Mouse (Mus musculus) kidney, embryonic 14.5 days (tissue): ENCODE measurements around the gene Mpp3. TPM values are rescaled to one million over a fixed set of nuclear protein-coding genes. Genes with fewer than 3 reads are reported as not detected.
"Not testable (repeated sequence)": the region's sequence is repeated elsewhere in the genome, so short reads cannot be mapped to it uniquely, and the experiment has no call there.

Experiments
- ATAC-seq: fragments of 200-750 bp; cut with Nextera tagmentation; 2 replicates; pipeline ENCODE4 v1.8.0; 2017; ENCODE audit warnings: moderate number of reproducible peaks, mild to moderate bottlenecking, moderate TSS enrichment, moderate library complexity; ENCODE audit not compliant: low FRiP score, low TSS enrichment
- H3K27ac ChIP-seq: fragments of 300-500 bp; sonication (generic); 2 replicates; pipeline ENCODE4 v1.5.1; 2014; ENCODE audit warnings: low read depth, mild to moderate bottlenecking, low read length, moderate library complexity, mixed read lengths
- H3K27me3 ChIP-seq: fragments of 300-500 bp; sonication (generic); 2 replicates; pipeline ENCODE4 v1.6.1; 2014; ENCODE audit warnings: mild to moderate bottlenecking, low read length; ENCODE audit not compliant: control insufficient read depth, insufficient read depth
- H3K36me3 ChIP-seq: fragments of 300-500 bp; sonication (generic); 2 replicates; pipeline ENCODE4 v1.6.1; 2014; ENCODE audit warnings: low read length, mixed read lengths; ENCODE audit not compliant: control insufficient read depth, insufficient read depth
- H3K4me1 ChIP-seq: fragments of 300-500 bp; sonication (generic); 2 replicates; pipeline ENCODE4 v1.6.1; 2014; ENCODE audit warnings: low read length, mixed read lengths; ENCODE audit not compliant: control insufficient read depth, insufficient read depth
- H3K4me2 ChIP-seq: fragments of 300-500 bp; sonication (generic); replicated peaks from 2 replicates; pipeline ENCODE4 v1.6.1; 2014; ENCODE audit warnings: low read depth, mild to moderate bottlenecking, low read length
- H3K4me3 ChIP-seq: fragments of 300-500 bp; sonication (generic); 2 replicates; pipeline ENCODE4 v1.5.1; 2014; ENCODE audit warnings: mild to moderate bottlenecking, low read length
- H3K9ac ChIP-seq: fragments of 300-500 bp; sonication (generic); 2 replicates; pipeline ENCODE4 v1.6.1; 2014; ENCODE audit warnings: low read depth, mild to moderate bottlenecking, low read length, moderate library complexity
- H3K9me3 ChIP-seq: fragments of 300-500 bp; sonication (generic); 2 replicates; pipeline ENCODE4 v1.6.1; 2016; ENCODE audit warnings: low read length; ENCODE audit not compliant: control insufficient read depth
- WGBS: fragments of 180-500 bp; shearing (Covaris S2); extraction: QIAGEN DNeasy Blood & Tissue Kit; methylation state at CpG from one replicate; pipeline ENCODE4 v1.1.7; 2014; 5-methylcytosine and 5-hydroxymethylcytosine counted together
- polyA plus RNA-seq: library from polyadenylated mRNA; unstranded; fragments of >200 nt; fragmentation: Nextera tagmentation; extraction: Ambion mirVana; gene quantifications from 2 replicates; pipeline ENCODE4 v1.2.1, GENCODE M21; 2014

Mpp3 gene
- polyA plus RNA-seq, 1 experiment from 2014 or later, result 8.4 TPM

- Histone ChIP-seq H3K27me3 (no peaks in the 10 kb centered on the region; the same call in 1 of the 2 replicates), H3K36me3 (no peaks in the 10 kb centered on the region), H3K27ac (no peak overlapping the region), H3K9ac (no peak overlapping the region), H3K9me3 (no peaks in the 10 kb centered on the region), H3K4me3 (no peak overlapping the region), H3K4me2 (no peak overlapping the region), H3K4me1 (no peaks in the 10 kb centered on the region)
- ATAC-seq, result no peak
- 91% methylated on average over 7 of the region's 7 CpGs for WGBS
These were observed 32.3 kb downstream of the Mpp3 start for GRCm38 (mm10) chr11:101995938-101996337.

- Histone ChIP-seq H3K27me3 (peaks cover 3% of the 10 kb centered on the region; the same call in 1 of the 2 replicates), H3K27ac (no peak overlapping the region), H3K9me3 (no peaks in the 10 kb centered on the region), H3K4me1 (no peaks in the 10 kb centered on the region), H3K4me3 (no peak overlapping the region), H3K9ac (no peak overlapping the region), H3K4me2 (no peak overlapping the region), H3K36me3 (no peaks in the 10 kb centered on the region)
- no peak for ATAC-seq
- WGBS, result 71% methylated on average over 8 of the region's 8 CpGs
These were observed 34.2 kb downstream of the Mpp3 start for GRCm38 (mm10) chr11:101994100-101994499.

GRCm38 (mm10) chr11:101992411-101992810 is 35.9 kb downstream of the Mpp3 start:
- no peaks in the 10 kb centered on the region for H3K9me3 ChIP-seq
- no peak overlapping the region for H3K4me3 ChIP-seq
- H3K4me2 ChIP-seq, result no peak overlapping the region
- peaks cover 3% of the 10 kb centered on the region; the same call in 1 of the 2 replicates for H3K27me3 ChIP-seq
- no peak overlapping the region for H3K27ac ChIP-seq
- H3K36me3 ChIP-seq, result no peaks in the 10 kb centered on the region
- H3K4me1 ChIP-seq, result no peaks in the 10 kb centered on the region
- WGBS, result 85% methylated on average over 7 of the region's 7 CpGs
- H3K9ac ChIP-seq, result no peak overlapping the region
- ATAC-seq, result no peak

GRCm38 (mm10) chr11:101991813-101992212 is 36.4 kb downstream of the Mpp3 start:
- Histone ChIP-seq H3K9ac (no peak overlapping the region), H3K36me3 (no peaks in the 10 kb centered on the region), H3K4me3 (no peak overlapping the region), H3K4me2 (no peak overlapping the region), H3K27ac (no peak overlapping the region), H3K4me1 (no peaks in the 10 kb centered on the region), H3K9me3 (no peaks in the 10 kb centered on the region), H3K27me3 (peaks cover 7% of the 10 kb centered on the region; the same call in 1 of the 2 replicates)
- 77% methylated on average over 3 of the region's 3 CpGs for WGBS
- ATAC-seq, result no peak

GRCm38 (mm10) chr11:101990244-101990643 is 38.0 kb downstream of the Mpp3 start:
- H3K4me3 ChIP-seq, result no peak overlapping the region
- no peak overlapping the region for H3K4me2 ChIP-seq
- H3K36me3 ChIP-seq, result no peaks in the 10 kb centered on the region
- H3K4me1 ChIP-seq, result no peaks in the 10 kb centered on the region; the same call in 1 of the 2 replicates
- no peak for ATAC-seq
- no peak overlapping the region for H3K27ac ChIP-seq
- no peaks in the 10 kb centered on the region for H3K9me3 ChIP-seq
- no peak overlapping the region for H3K9ac ChIP-seq
- H3K27me3 ChIP-seq, result peaks cover 8% of the 10 kb centered on the region; the same call in 1 of the 2 replicates
- 84% methylated on average over 3 of the region's 3 CpGs for WGBS

- no peaks in the 10 kb centered on the region for H3K9me3 ChIP-seq
- ATAC-seq, result no peak
- no peaks in the 10 kb centered on the region for H3K36me3 ChIP-seq
- no peak within 1 kb of the TSS for H3K4me3 ChIP-seq
- 0 out of 2 replicates have a peak within 1 kb of the TSS, but pooled peaks have one; percentile 2 for H3K9ac ChIP-seq
- WGBS, result 91% methylated on average over 3 of the region's 3 CpGs
- H3K27ac ChIP-seq, result no peak within 1 kb of the TSS
- H3K27me3 ChIP-seq, result peaks cover 8% of the 10 kb centered on the region; the same call in 1 of the 2 replicates
- H3K4me2 ChIP-seq, result no peak within 1 kb of the TSS
- peaks cover 16% of the 10 kb centered on the region; the same call in 1 of the 2 replicates for H3K4me1 ChIP-seq
These were observed 41.3 kb downstream of the Mpp3 start, which contains the start of gene Dusp3 for GRCm38 (mm10) chr11:101986913-101987312. Gene Dusp3, minus strand, starts transcription at chr11:101987013.

- Histone ChIP-seq H3K36me3 (peaks cover 3% of the 10 kb centered on the region; the same call in 1 of the 2 replicates), H3K4me3 (no peak overlapping the region), H3K4me1 (peaks cover 25% of the 10 kb centered on the region; the same call in 1 of the 2 replicates), H3K9ac (no peak overlapping the region), H3K4me2 (no peak overlapping the region), H3K27me3 (peaks cover 8% of the 10 kb centered on the region; the same call in 1 of the 2 replicates), H3K9me3 (no peaks in the 10 kb centered on the region), H3K27ac (no peak overlapping the region)
- 7% methylated on average over 10 of the region's 10 CpGs for WGBS
- ATAC-seq, result no peak; the same call in 1 of the 2 replicates
These were observed 42.3 kb downstream of the Mpp3 start for GRCm38 (mm10) chr11:101985990-101986389.

- not testable (repeated sequence) for ATAC-seq, H3K9me3 ChIP-seq, H3K36me3 ChIP-seq, H3K4me3 ChIP-seq, H3K27ac ChIP-seq, H3K4me2 ChIP-seq, H3K9ac ChIP-seq, H3K27me3 ChIP-seq
- H3K4me1 ChIP-seq, result peaks cover 25% of the 10 kb centered on the region; the same call in 1 of the 2 replicates
- WGBS, result 55% methylated on average over 6 of the region's 6 CpGs
These were observed 42.8 kb downstream of the Mpp3 start for GRCm38 (mm10) chr11:101985450-101985849.
